7 mouse cellular contexts compared by ENCODE assay signal in the genomic region with DNA sequence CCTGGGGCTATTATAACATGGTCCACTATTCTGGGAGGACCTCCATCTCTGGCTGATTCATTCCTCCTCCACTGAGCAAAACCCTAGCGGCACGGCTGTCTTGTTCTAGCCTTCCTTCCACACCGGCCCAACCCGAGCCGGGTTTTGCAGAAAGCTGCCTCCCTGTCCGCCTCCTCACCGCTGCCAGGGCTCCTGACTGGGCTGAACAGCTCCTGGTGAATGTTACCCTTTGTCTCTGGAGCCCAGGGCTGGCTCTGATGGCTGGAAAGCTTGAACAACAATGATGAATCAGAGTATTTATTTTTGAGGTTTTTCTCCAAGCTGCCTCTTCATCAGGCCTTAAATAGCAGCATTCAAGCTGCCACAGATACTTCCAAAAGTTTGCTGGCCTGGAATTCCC.
DNase-seq lines count a peak whose midpoint lies in the region; ATAC-seq lines count a peak whose summit lies in the region.

No protein-coding gene starts in this region.

- no peak for ATAC-seq in hindbrain, embryonic 11.5 days (ENCODE audit: low FRiP score)
- no peak for ATAC-seq in limb, embryonic 11.5 days (ENCODE audit: insufficient number of reproducible peaks, low FRiP score, low TSS enrichment, low read depth)

- H3K4me1 ChIP-seq in hindbrain, embryonic 11.5 days (replicated peaks; ENCODE audit: control insufficient read depth, insufficient read depth, low read length): no peaks in the 10 kb centered on the region
- H3K4me1 ChIP-seq in limb, embryonic 11.5 days (ENCODE audit: control insufficient read depth, insufficient read depth, low read length): peaks cover 19% of the 10 kb centered on the region

- H3K4me2 ChIP-seq in hindbrain, embryonic 11.5 days (replicated peaks; ENCODE audit: low read depth, low read length): no peak overlapping the region
- no peak overlapping the region for H3K4me2 ChIP-seq in limb, embryonic 11.5 days (ENCODE audit: low read depth, severe bottlenecking)

- H3K9ac ChIP-seq in hindbrain, embryonic 11.5 days (ENCODE audit: low read depth, low read length): no peak overlapping the region
- H3K9ac ChIP-seq in limb, embryonic 11.5 days (ENCODE audit: low read length): no peak overlapping the region

- H3K9me3 ChIP-seq in hindbrain, embryonic 11.5 days (ENCODE audit: control insufficient read depth, low read length): no peaks in the 10 kb centered on the region
- H3K9me3 ChIP-seq in limb, embryonic 11.5 days (ENCODE audit: control insufficient read depth, low read length): no peaks in the 10 kb centered on the region

- peaks cover 5% of the 10 kb centered on the region for H3K27me3 ChIP-seq in hindbrain, embryonic 11.5 days (ENCODE audit: control insufficient read depth, insufficient read depth, low read length)
- no peaks in the 10 kb centered on the region for H3K27me3 ChIP-seq in limb, embryonic 11.5 days (ENCODE audit: control insufficient read depth, insufficient read depth, low read length)

- no peak overlapping the region for H3K4me3 ChIP-seq in hindbrain, embryonic 11.5 days (ENCODE audit: low read depth, low read length)
- no peak overlapping the region for H3K4me3 ChIP-seq in limb, embryonic 11.5 days (ENCODE audit: low read depth, low read length)

- H3K27ac ChIP-seq in hindbrain, embryonic 11.5 days (ENCODE audit: low read depth, low read length): no peak overlapping the region
- no peak overlapping the region for H3K27ac ChIP-seq in limb, embryonic 11.5 days (replicated peaks; ENCODE audit: low read depth, low read length)

- 37% methylated on average over 7 of the region's 7 CpGs for WGBS in hindbrain, embryonic 11.5 days
- WGBS in limb, embryonic 11.5 days: 60% methylated on average over 7 of the region's 7 CpGs

- peak; percentile 64 for DNase-seq in adipocyte (ENCODE audit: low spot score)
- peak; percentile 11 for DNase-seq in cerebellum, adult 8-10 months
- DNase-seq in frontal cortex, postnatal 14 days (ENCODE audit: low spot score in 2 of 2): peak; percentile 61 to 76
- DNase-seq in hindbrain, embryonic 11.5 days (ENCODE audit: low spot score): peak; percentile 29
- peak; percentile 49 for DNase-seq in limb, embryonic 11.5 days (ENCODE audit: low spot score)
- DNase-seq in thymus, postnatal 10 days (ENCODE audit: low spot score in 2 of 2): no peak
- no peak for DNase-seq in lung, postnatal 14 days

- no peaks in the 10 kb centered on the region for H3K36me3 ChIP-seq in hindbrain, embryonic 11.5 days (ENCODE audit: control insufficient read depth, insufficient read depth, low read length)
- H3K36me3 ChIP-seq in limb, embryonic 11.5 days (ENCODE audit: control insufficient read depth, insufficient read depth, low read length): no peaks in the 10 kb centered on the region

Comparison
In these comparisons a context has a peak if more than half of its experiments do, and no peak if none do; other contexts are left out.
1. DNase-seq: peak in adipocyte (single experiment), cerebellum, adult 8-10 months (single experiment), frontal cortex, postnatal 14 days (2 of 2), hindbrain, embryonic 11.5 days (single experiment) and limb, embryonic 11.5 days (single experiment); none in thymus, postnatal 10 days (0 of 2) and lung, postnatal 14 days (single experiment).